Mouse (Mus musculus): ENCODE measurements around the gene Fam69b. TPM values are rescaled to one million over a fixed set of nuclear protein-coding genes. Genes with fewer than 3 reads are reported as not detected.
"Not testable (repeated sequence)": the region's sequence is repeated elsewhere in the genome, so short reads cannot be mapped to it uniquely, and the experiment has no call there.

The Fam69b gene
- polyA plus RNA-seq, 1 experiment from 2014 or later = 11.1 TPM

DNA sequence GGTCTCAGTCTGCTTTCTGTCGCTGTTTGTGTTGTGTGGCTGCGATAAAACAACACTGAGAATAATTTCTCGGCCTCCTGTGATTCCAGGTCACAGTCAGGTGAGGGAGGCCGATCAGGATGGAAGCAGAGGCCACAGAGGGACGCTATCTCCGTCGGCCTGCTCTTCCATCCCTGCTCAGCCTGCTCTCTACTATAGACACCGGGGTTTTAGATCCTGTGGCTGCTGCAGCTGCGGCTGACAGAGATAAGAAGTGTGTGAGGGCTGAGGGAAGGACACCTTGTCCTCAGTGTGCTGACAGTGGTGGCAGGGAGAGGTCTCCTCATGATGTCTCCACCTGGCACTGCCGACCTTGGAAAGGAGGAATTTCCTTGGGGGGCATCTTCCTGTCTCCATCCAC lies 34.9 kb downstream of the Fam69b start:
- H3K27ac ChIP-seq (ENCODE audit: low read depth, low read length) = no peak overlapping the region
- no peaks in the 10 kb centered on the region for H3K4me1 ChIP-seq (replicated peaks; ENCODE audit: control insufficient read depth, insufficient read depth, low read length)
- no peak overlapping the region for H3K4me3 ChIP-seq (ENCODE audit: low read depth, low read length)
- H3K36me3 ChIP-seq (ENCODE audit: control insufficient read depth, insufficient read depth, low read length) = no peaks in the 10 kb centered on the region
- peaks cover 6% of the 10 kb centered on the region for H3K27me3 ChIP-seq (replicated peaks; ENCODE audit: control insufficient read depth, insufficient read depth, low read length)
- no peak overlapping the region for H3K4me2 ChIP-seq
- 55% methylated on average over 10 of the region's 10 CpGs for WGBS
- H3K9me3 ChIP-seq (ENCODE audit: control insufficient read depth, low read length) = no peaks in the 10 kb centered on the region
- DNase-seq (ENCODE audit: low spot score) (no peak), ATAC-seq (replicated peaks; ENCODE audit: low FRiP score) (no peak)
- no peak overlapping the region for H3K9ac ChIP-seq (ENCODE audit: low read depth, low read length)

- not testable (repeated sequence) for H3K9me3 ChIP-seq (ENCODE audit: control insufficient read depth, low read length); H3K27me3 ChIP-seq (replicated peaks; ENCODE audit: control insufficient read depth, insufficient read depth, low read length); ATAC-seq (replicated peaks; ENCODE audit: low FRiP score); H3K4me1 ChIP-seq (replicated peaks; ENCODE audit: control insufficient read depth, insufficient read depth, low read length); H3K4me3 ChIP-seq (ENCODE audit: low read depth, low read length); H3K27ac ChIP-seq (ENCODE audit: low read depth, low read length); H3K36me3 ChIP-seq (ENCODE audit: control insufficient read depth, insufficient read depth, low read length); H3K9ac ChIP-seq (ENCODE audit: low read depth, low read length); H3K4me2 ChIP-seq
- peak; percentile 49 for DNase-seq (ENCODE audit: low spot score)
- 74% methylated on average over 1 of the region's 1 CpGs for WGBS
These were observed 35.3 kb downstream of the Fam69b start for GRCm38 (mm10) chr2:26663551-26663950.

- Histone ChIP-seq H3K27me3 (replicated peaks; ENCODE audit: control insufficient read depth, insufficient read depth, low read length) (no peaks in the 10 kb centered on the region), H3K36me3 (ENCODE audit: control insufficient read depth, insufficient read depth, low read length) (no peaks in the 10 kb centered on the region), H3K4me2 (no peak overlapping the region), H3K9me3 (ENCODE audit: control insufficient read depth, low read length) (no peaks in the 10 kb centered on the region), H3K4me1 (replicated peaks; ENCODE audit: control insufficient read depth, insufficient read depth, low read length) (no peaks in the 10 kb centered on the region), H3K27ac (ENCODE audit: low read depth, low read length) (no peak overlapping the region), H3K4me3 (ENCODE audit: low read depth, low read length) (no peak overlapping the region), H3K9ac (ENCODE audit: low read depth, low read length) (no peak overlapping the region)
- no peak for ATAC-seq (replicated peaks; ENCODE audit: low FRiP score)
- DNase-seq (ENCODE audit: low spot score) = no peak
These were observed 40.5 kb downstream of the Fam69b start for GRCm38 (mm10) chr2:26668746-26669145.

GRCm38 (mm10) chr2:26671182-26671581 lies 42.9 kb downstream of the Fam69b start, which contains the start of gene Lcn4:
Gene Lcn4 (minus strand): TSS chr2:26671282.
- Histone ChIP-seq H3K27ac (ENCODE audit: low read depth, low read length) (no peak within 1 kb of the TSS), H3K9me3 (ENCODE audit: control insufficient read depth, low read length) (no peaks in the 10 kb centered on the region), H3K36me3 (ENCODE audit: control insufficient read depth, insufficient read depth, low read length) (no peaks in the 10 kb centered on the region), H3K4me2 (no peak within 1 kb of the TSS), H3K27me3 (replicated peaks; ENCODE audit: control insufficient read depth, insufficient read depth, low read length) (no peaks in the 10 kb centered on the region), H3K4me3 (ENCODE audit: low read depth, low read length) (no peak within 1 kb of the TSS), H3K9ac (ENCODE audit: low read depth, low read length) (no peak within 1 kb of the TSS), H3K4me1 (replicated peaks; ENCODE audit: control insufficient read depth, insufficient read depth, low read length) (no peaks in the 10 kb centered on the region)
- no peak for ATAC-seq (replicated peaks; ENCODE audit: low FRiP score)
- WGBS = 89% methylated on average over 3 of the region's 3 CpGs
- no peak for DNase-seq (ENCODE audit: low spot score)

MicroRNA genes within 50 kb of the gene (microRNA counts, 519-probe panel; counts per million panel counts)
- microRNA mmu-miR-126-3p = 8,336 counts per million, percentile 97 among the panel's probes with 10 or more counts
- microRNA mmu-miR-126-5p = 5,746 counts per million, percentile 60 among the panel's probes with 10 or more counts

Small RNAs within 50 kb of the gene (microRNA-seq; reads per million reads assigned to microRNA genes)
- gene Mir126a (ENCODE audit: borderline number of aligned reads) (2.5 reads per million), gene Mir126b (ENCODE audit: borderline number of aligned reads) (not detected)

Other genes starting within 250 kb of the Fam69b start
- 36.4 and 41.6 TPM in 2 replicates for gene Snapc4, start 247.8 kb upstream of the Fam69b start, polyA plus RNA-seq (2014; fragmentation: Nextera tagmentation; extraction: Ambion mirVana)
- gene Entr1, start 239.1 kb upstream of the Fam69b start, polyA plus RNA-seq (2014; fragmentation: Nextera tagmentation; extraction: Ambion mirVana) = 94.4 and 95.7 TPM in 2 replicates
- 147 and 150 TPM in 2 replicates for gene Pmpca, start 239.1 kb upstream of the Fam69b start, polyA plus RNA-seq (2014; fragmentation: Nextera tagmentation; extraction: Ambion mirVana)
- gene Inpp5e, start 219.3 kb upstream of the Fam69b start, polyA plus RNA-seq (2014; fragmentation: Nextera tagmentation; extraction: Ambion mirVana) = 17.7 and 19.2 TPM in 2 replicates
- 33.7 TPM in 2 replicates for gene Sec16a, start 183.2 kb upstream of the Fam69b start, polyA plus RNA-seq (2014; fragmentation: Nextera tagmentation; extraction: Ambion mirVana)
- gene Notch1, start 111.8 kb upstream of the Fam69b start, polyA plus RNA-seq (2014; fragmentation: Nextera tagmentation; extraction: Ambion mirVana) = 7.1 and 10.5 TPM in 2 replicates
- 161 and 181 TPM in 2 replicates for gene Egfl7, start 48.4 kb upstream of the Fam69b start, polyA plus RNA-seq (2014; fragmentation: Nextera tagmentation; extraction: Ambion mirVana)
- not detected in 2 replicates for gene Gm20532, start 41.8 kb upstream of the Fam69b start, polyA plus RNA-seq (2014; fragmentation: Nextera tagmentation; extraction: Ambion mirVana)
- gene Agpat2, start 24.0 kb upstream of the Fam69b start, polyA plus RNA-seq (2014; fragmentation: Nextera tagmentation; extraction: Ambion mirVana) = 36.1 and 40.1 TPM in 2 replicates
- not detected in 2 replicates for gene Lcn4, start 42.8 kb downstream of the Fam69b start, polyA plus RNA-seq (2014; fragmentation: Nextera tagmentation; extraction: Ambion mirVana)
- not detected in 2 replicates for gene Abo, start 236.5 kb downstream of the Fam69b start, polyA plus RNA-seq (2014; fragmentation: Nextera tagmentation; extraction: Ambion mirVana)

All from liver, embryonic 11.5 days (tissue).